Mouse (Mus musculus): ENCODE results near the gene Gm21190.
"Not testable (repeated sequence)": the region's sequence is repeated elsewhere in the genome, so short reads cannot be mapped to it uniquely, and the experiment has no call there.

Gm21190 gene

GRCm38 (mm10) chr5:15529122-15529521 lies at the start of gene Gm21190:
Gene Gm21190, minus strand, starts transcription at chr5:15529222.
- not testable (repeated sequence) for ATAC-seq (ENCODE audit: insufficient number of reproducible peaks, low FRiP score, low TSS enrichment)

DNA sequence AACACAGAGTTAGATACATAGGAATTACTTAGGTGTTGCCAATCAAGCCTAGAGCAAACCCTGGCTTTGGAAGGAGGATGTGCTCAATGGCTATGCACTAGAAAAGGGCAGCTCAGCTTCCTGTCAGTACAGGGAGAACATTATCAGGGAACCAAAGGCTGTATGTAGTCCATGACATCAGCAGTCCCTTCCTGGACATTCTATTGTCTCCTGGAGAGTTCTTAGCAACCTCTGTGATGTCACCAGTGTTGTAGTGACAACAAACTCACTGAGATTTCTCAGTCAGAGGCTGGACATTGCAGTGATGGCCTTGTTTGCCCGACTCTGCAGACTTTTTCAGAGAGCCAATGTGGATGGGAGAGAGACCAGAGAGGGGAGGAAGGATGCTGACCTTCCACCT lies 48.0 kb upstream of the Gm21190 start, which contains the start of gene Gm21083:
Gm21083 (plus strand) TSS at position 301 of the 400 bp plus-strand sequence.
- not testable (repeated sequence) for ATAC-seq (ENCODE audit: insufficient number of reproducible peaks, low FRiP score, low TSS enrichment)

DNA sequence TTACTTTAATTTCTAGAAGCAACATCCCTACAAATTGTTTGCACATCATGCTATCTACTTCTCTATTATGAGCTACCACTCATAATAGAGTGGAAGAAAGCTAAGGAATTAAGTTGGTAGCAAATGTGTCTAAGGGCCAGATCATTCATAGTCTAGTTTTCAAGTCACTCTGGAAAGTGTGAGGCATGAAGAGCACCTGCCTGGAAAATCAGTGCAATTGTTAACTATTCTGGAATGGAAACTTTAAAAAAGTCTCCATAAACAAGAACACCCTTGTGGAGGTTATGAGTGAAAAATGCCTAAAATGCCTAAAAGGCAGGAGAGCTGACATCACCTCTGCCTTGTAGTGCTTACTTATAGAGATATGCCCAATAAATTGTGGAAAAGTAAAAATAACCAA lies 44.7 kb upstream of the Gm21190 start:
- not testable (repeated sequence) for ATAC-seq (ENCODE audit: insufficient number of reproducible peaks, low FRiP score, low TSS enrichment)

- peak; percentile 56 for ATAC-seq (ENCODE audit: insufficient number of reproducible peaks, low FRiP score, low TSS enrichment)
Measured at GRCm38 (mm10) chr5:15561425-15562264, 32.6 kb upstream of the Gm21190 start.

- not testable (repeated sequence) for ATAC-seq (ENCODE audit: insufficient number of reproducible peaks, low FRiP score, low TSS enrichment)
Measured at GRCm38 (mm10) chr5:15558654-15559053, 29.6 kb upstream of the Gm21190 start.

DNA sequence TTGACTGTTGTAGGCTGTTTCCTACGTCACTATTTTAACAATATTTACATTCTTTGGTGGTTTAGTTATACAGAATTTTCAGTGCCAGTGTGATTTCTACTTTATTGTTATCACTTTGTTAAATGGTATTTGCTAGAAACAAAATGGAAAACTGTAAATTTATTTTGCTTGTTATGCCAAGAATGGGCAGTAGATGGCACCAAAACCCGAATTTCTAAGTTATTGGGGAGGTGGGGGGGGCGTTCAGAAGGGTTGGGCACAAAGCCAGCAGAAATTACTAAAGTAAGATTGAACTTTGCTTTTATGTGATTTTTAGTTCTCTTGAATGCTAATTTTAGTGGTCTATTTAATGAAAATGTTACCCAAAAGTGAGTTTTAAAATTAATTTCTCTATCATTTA lies 20.6 kb upstream of the Gm21190 start:
- ATAC-seq (ENCODE audit: insufficient number of reproducible peaks, low FRiP score, low TSS enrichment), result not testable (repeated sequence)

- ATAC-seq (ENCODE audit: insufficient number of reproducible peaks, low FRiP score, low TSS enrichment), result not testable (repeated sequence)
Measured at GRCm38 (mm10) chr5:15549134-15549533, 20.1 kb upstream of the Gm21190 start.

GRCm38 (mm10) chr5:15548642-15549041 lies 19.6 kb upstream of the Gm21190 start:
- ATAC-seq (ENCODE audit: insufficient number of reproducible peaks, low FRiP score, low TSS enrichment), result not testable (repeated sequence)

- not testable (repeated sequence) for ATAC-seq (ENCODE audit: insufficient number of reproducible peaks, low FRiP score, low TSS enrichment)
Measured at GRCm38 (mm10) chr5:15522470-15522869, 6.6 kb downstream of the Gm21190 start.

- ATAC-seq (ENCODE audit: insufficient number of reproducible peaks, low FRiP score, low TSS enrichment), result not testable (repeated sequence)
Measured at GRCm38 (mm10) chr5:15522028-15522427, 7.0 kb downstream of the Gm21190 start.

- not testable (repeated sequence) for ATAC-seq (ENCODE audit: insufficient number of reproducible peaks, low FRiP score, low TSS enrichment)
Measured at GRCm38 (mm10) chr5:15520418-15520817, 8.6 kb downstream of the Gm21190 start.

- ATAC-seq (ENCODE audit: insufficient number of reproducible peaks, low FRiP score, low TSS enrichment), result not testable (repeated sequence)
Measured at GRCm38 (mm10) chr5:15517150-15517549, 11.9 kb downstream of the Gm21190 start.

- not testable (repeated sequence) for ATAC-seq (ENCODE audit: insufficient number of reproducible peaks, low FRiP score, low TSS enrichment)
Measured at GRCm38 (mm10) chr5:15512236-15512635, 16.8 kb downstream of the Gm21190 start.

DNA sequence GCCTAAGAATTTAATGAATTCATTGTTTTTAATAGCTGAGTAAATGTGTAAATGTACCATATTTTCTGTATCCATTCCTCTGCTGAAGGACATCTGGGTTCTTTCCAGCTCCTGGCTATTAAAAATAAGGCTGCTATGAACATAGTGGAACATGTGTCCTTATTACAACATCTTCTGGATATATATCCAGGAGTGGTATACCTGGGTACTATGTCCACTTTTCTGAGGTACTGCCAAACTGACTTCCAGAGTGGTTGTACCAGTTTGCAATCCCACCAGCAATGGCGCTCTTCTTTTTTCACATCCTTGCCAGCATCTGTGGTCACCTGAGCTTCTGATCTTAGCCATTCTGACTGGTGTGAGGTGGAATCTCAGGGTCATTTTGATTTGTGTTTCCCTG lies 19.1 kb downstream of the Gm21190 start:
- ATAC-seq (ENCODE audit: insufficient number of reproducible peaks, low FRiP score, low TSS enrichment), result not testable (repeated sequence)

DNA sequence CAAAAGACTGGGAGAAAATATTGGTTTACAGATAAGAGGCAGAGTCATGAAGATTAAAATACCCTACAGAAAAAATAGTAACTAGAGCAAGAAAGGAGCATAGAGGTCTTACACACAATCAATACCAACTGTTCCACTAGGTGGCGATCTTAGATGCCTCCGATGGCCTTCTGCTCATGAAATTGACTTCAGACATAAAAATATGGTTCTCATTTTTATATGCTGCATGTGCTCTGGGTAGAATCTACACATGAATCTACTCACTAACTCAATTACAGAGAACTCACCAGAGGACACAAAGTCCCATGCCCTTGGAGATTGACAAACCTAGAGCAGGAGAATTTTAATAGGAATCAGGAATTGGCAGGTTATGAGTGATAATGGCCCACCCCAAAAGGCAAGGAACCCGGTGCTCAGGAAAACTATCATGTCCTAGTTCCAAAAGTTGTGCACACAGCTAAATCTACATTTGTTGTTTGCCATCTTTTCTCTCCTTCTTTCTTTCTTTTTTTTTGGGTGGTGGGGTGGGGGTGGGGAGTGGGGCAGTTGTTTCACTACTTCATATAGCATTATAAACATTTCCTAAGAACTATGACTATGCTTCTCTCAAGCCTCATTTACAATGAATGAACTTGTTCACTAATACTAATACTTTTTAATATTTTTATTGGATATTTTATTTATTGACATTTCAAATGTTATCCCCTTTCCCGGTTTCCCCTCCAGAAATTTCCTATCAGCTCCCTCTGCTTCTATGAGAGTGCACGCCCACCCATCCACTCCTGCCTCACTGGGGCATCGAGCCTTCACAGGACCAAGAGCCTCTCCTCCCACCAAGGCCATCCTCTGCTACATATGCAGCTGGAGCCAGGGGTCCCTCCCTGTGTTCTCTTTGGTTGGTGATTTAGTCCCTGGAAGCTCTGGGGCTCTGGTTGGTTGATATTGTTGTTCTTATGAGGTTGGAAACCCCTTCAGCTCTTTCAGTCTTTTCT lies 20.3 kb downstream of the Gm21190 start:
- not testable (repeated sequence) for ATAC-seq (ENCODE audit: insufficient number of reproducible peaks, low FRiP score, low TSS enrichment)

DNA sequence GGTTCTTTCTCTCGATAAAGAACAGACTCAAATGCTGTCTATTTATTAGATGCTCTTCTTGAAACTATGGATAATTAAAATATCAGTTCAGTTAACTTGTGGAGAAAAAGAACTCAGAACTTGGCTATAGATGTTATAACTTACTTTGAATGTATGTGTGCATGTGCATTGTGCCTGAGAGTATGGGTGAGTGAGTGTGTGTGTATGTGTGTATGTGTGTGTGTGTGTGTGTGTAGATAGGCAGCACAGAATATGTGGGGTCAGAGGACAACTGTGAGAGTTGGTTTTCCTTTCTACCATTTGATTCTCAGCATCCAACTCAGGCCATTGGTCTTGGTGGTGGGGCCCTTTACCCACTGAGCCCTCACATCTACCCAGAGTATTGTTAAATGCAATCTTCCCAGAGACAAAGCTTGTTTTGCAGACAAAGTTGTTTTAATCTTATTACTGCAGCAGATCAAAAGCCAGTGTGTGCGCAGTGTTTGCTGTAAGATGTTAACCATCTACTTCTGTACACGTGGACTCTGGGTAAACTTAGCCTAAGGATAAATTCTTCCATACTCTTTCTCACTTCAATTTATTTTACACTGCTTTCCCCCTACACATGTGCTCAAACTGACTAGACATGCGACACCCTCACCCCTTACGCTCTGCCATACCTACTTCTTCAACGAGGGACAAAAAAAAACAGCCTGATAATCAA lies 21.1 kb downstream of the Gm21190 start:
- ATAC-seq (ENCODE audit: insufficient number of reproducible peaks, low FRiP score, low TSS enrichment), result peak; percentile 66; the same call in 1 of the 2 replicates

- peak; percentile 26; the same call in 1 of the 2 replicates for ATAC-seq (ENCODE audit: insufficient number of reproducible peaks, low FRiP score, low TSS enrichment)
Measured at GRCm38 (mm10) chr5:15507309-15507619, 21.8 kb downstream of the Gm21190 start.

GRCm38 (mm10) chr5:15506575-15507308 lies 22.3 kb downstream of the Gm21190 start:
- ATAC-seq (ENCODE audit: insufficient number of reproducible peaks, low FRiP score, low TSS enrichment), result 0 out of 2 replicates have a peak, but pooled peaks have one; percentile 36

GRCm38 (mm10) chr5:15498774-15499400 lies 30.1 kb downstream of the Gm21190 start:
- ATAC-seq (ENCODE audit: insufficient number of reproducible peaks, low FRiP score, low TSS enrichment), result peak; percentile 78

All from cerebellum, adult (tissue).